Mouse (Mus musculus) neural tube, embryonic 13.5 days (tissue): ENCODE results near the gene Anapc13. TPM values are rescaled to one million over a fixed set of nuclear protein-coding genes. Genes with fewer than 3 reads are reported as not detected.

ENCODE experiments used
- ATAC-seq: fragments of 200-750 bp; cut with Nextera tagmentation; 2 replicates; pipeline ENCODE4 v1.8.0; 2017; ENCODE audit warnings: low read depth, mild to moderate bottlenecking, moderate TSS enrichment, moderate library complexity
- H3K27ac ChIP-seq: fragments of 300-500 bp; sonication (generic); replicated peaks from 2 replicates; pipeline ENCODE4 v1.5.1; 2015; ENCODE audit warnings: moderate library complexity, mild to moderate bottlenecking, inconsistent platforms
- H3K27me3 ChIP-seq: fragments of 300-500 bp; sonication (generic); 2 replicates; pipeline ENCODE4 v1.6.1; 2015; ENCODE audit warnings: mild to moderate bottlenecking, inconsistent platforms
- H3K36me3 ChIP-seq: fragments of 300-500 bp; sonication (generic); 2 replicates; pipeline ENCODE4 v1.6.1; 2015; ENCODE audit warnings: mild to moderate bottlenecking, inconsistent platforms
- H3K4me1 ChIP-seq: fragments of 300-500 bp; sonication (generic); replicated peaks from 2 replicates; pipeline ENCODE4 v1.6.1; 2015; ENCODE audit warnings: inconsistent platforms
- H3K4me2 ChIP-seq: fragments of 300-500 bp; sonication (generic); 2 replicates; pipeline ENCODE4 v1.6.1; 2015; ENCODE audit warnings: inconsistent platforms, mild to moderate bottlenecking, moderate library complexity
- H3K4me3 ChIP-seq: fragments of 300-500 bp; sonication (generic); 2 replicates; pipeline ENCODE4 v1.5.1; 2015; ENCODE audit warnings: mild to moderate bottlenecking, inconsistent platforms
- H3K9ac ChIP-seq: fragments of 300-500 bp; sonication (generic); 2 replicates; pipeline ENCODE4 v1.6.1; 2015; ENCODE audit warnings: moderate library complexity, mild to moderate bottlenecking, inconsistent platforms
- H3K9me3 ChIP-seq: fragments of 300-500 bp; sonication (generic); 2 replicates; pipeline ENCODE4 v1.6.1; 2016; ENCODE audit warnings: inconsistent platforms
- WGBS: fragments of 180-500 bp; shearing (Covaris S2); methylation state at CpG from one replicate; pipeline ENCODE4 v1.1.7; 2015; 5-methylcytosine and 5-hydroxymethylcytosine counted together
- polyA plus RNA-seq: library from polyadenylated mRNA; unstranded; fragments of >200 nt; fragmentation: Nextera tagmentation; extraction: Ambion mirVana; gene quantifications from 2 replicates; pipeline ENCODE4 v1.2.1, GENCODE M21; 2015

The Anapc13 gene
- polyA plus RNA-seq, 1 experiment from 2014 or later: 174 TPM

DNA sequence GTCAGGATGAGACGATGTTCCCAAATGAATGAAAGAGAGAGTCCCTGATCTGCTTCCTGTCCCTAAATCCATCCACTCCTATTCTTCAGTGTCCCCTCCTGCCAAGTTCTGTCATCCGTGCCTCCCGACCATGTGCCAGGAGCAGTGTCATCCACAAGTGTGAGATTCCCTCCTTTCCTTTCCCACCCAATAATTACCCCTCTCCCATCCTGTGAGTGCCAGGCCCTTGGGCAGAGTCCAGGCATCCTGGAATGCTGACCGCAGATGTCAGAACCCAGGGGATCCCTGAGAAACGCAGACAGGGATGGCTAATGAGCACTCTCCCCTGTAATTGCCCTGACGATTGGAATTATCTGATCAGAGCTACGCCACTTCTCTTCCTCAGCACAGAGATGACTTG, 24.5 kb downstream of the Anapc13 start:
- peak overlapping the region; percentile 38 for H3K4me2 ChIP-seq
- H3K4me1 ChIP-seq: peaks cover 27% of the 10 kb centered on the region
- 18% methylated on average over 7 of the region's 7 CpGs for WGBS
- no peaks in the 10 kb centered on the region for H3K36me3 ChIP-seq
- H3K27me3 ChIP-seq: no peaks in the 10 kb centered on the region
- no peaks in the 10 kb centered on the region for H3K9me3 ChIP-seq
- peak; percentile 58 for ATAC-seq
- H3K9ac ChIP-seq: peak overlapping the region; percentile 43
- no peak overlapping the region for H3K4me3 ChIP-seq
- peak overlapping the region; percentile 64 for H3K27ac ChIP-seq

DNA sequence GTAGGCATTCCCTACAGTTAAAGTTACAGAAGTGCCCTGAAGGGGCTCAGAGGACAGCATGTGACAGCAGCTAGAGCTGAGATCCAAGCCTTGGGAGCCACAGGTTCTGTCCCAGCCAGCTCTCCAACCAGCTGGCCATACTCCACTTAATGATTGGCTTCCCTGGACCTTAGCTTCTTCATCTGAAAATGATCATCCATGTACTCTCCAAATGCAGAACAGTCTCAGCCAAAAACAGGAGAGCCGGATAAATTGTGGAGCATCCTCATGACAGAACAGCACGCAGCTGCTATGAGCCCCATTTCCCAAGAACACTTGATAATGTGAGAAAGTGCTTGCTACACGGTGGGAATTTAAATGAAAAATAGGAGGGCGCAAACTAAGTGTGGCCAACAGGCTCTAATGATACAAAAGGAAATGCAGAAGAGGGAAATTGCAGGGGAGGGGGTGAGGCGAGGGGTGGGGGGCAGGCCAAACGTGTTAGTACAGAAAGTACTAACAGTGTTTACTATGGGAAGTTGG, 25.2 kb downstream of the Anapc13 start:
- H3K4me3 ChIP-seq: no peak overlapping the region
- no peaks in the 10 kb centered on the region for H3K9me3 ChIP-seq
- H3K27me3 ChIP-seq: no peaks in the 10 kb centered on the region
- no peak overlapping the region for H3K9ac ChIP-seq
- H3K4me1 ChIP-seq: peaks cover 27% of the 10 kb centered on the region
- WGBS: 52% methylated on average over 6 of the region's 6 CpGs
- ATAC-seq: no peak
- H3K36me3 ChIP-seq: no peaks in the 10 kb centered on the region
- peak overlapping the region; percentile 64; the same call in 1 of the 2 replicates for H3K27ac ChIP-seq
- no peak overlapping the region for H3K4me2 ChIP-seq

DNA sequence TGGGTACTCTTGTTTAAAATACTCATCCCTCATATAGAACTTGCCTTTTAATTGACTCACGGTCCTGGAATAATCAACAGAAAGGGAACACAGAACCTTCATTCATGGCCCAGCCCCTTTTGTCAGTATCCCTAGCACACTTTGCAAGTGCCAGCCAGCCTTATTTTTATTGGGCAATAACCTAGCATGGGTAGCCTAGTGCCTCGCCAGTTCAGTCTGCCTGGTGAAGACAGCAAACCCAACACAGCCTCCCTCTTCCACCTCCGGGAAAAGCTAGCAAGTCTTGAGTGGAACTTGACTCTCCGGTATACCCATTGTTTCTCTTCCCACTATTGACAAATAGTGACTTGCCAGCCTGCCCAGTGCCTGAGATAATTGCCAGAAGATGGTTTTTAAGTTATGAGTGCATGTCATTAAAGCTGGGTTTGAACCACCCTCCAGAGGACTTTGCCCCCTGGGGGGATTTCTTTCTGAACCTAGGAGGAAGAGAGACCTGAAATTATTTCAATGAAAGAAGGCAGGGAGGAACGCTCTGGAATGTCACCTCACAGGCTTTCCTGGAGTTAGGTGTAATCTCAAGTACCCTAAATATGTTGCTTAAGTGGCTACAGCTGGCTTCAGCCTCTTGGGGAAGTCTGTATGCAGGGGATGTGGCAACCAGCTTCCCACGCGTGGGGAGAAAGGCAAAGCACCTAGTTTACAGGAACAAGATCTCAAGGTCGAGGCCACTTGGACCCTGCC, 30.4 kb downstream of the Anapc13 start:
- Histone ChIP-seq H3K4me2 (no peak overlapping the region), H3K9ac (no peak overlapping the region), H3K36me3 (no peaks in the 10 kb centered on the region), H3K27me3 (no peaks in the 10 kb centered on the region), H3K27ac (no peak overlapping the region), H3K4me1 (peaks cover 3% of the 10 kb centered on the region), H3K4me3 (no peak overlapping the region), H3K9me3 (no peaks in the 10 kb centered on the region)
- WGBS: 74% methylated on average over 8 of the region's 8 CpGs
- no peak for ATAC-seq

DNA sequence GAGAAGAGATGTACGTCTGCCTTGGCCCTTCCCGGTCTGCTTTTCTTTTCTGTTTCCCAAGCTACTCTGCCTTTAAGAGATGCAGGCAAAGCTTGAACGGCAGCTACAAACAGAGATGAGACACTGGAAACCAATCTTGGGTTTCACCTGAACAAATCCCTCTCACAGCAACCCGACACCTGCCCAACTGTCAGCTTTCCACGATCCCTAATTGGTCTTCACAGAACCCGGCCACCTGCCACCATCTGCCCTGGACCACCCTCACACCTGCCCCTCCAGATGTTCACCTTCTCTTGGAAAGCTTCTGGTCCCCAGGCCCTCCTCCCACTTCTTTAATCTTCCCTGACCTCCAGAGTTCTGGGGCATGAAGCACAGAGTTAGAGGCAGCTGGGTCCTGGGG, 42.0 kb downstream of the Anapc13 start:
- WGBS: 39% methylated on average over 6 of the region's 6 CpGs
- Histone ChIP-seq H3K4me1 (peaks cover 21% of the 10 kb centered on the region), H3K9ac (no peak overlapping the region), H3K4me3 (no peak overlapping the region), H3K27me3 (no peaks in the 10 kb centered on the region), H3K36me3 (no peaks in the 10 kb centered on the region), H3K27ac (0 out of 2 replicates have a peak overlapping the region, but pooled peaks have one; percentile 42), H3K4me2 (no peak overlapping the region), H3K9me3 (no peaks in the 10 kb centered on the region)
- ATAC-seq: no peak

DNA sequence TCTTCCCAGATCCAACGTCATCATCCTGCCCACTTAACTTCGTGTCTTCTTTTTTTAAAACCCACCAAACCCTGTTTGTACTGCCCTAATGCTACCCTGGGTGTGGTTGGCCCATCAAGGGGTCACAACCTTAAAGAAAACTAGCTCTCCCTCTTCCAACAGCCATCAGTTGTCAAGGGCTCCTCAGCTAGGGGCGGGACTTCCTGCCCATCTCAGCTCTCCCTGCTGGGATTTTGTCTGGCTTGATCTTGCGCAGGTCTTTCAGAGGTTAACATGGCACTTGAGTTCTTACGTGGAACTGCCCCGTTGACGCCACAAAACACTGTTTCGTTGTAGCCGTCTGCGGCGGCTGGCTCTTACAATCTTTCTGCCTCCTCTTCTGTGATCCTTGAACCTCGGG, 42.8 kb downstream of the Anapc13 start:
- no peak overlapping the region for H3K9ac ChIP-seq
- 87% methylated on average over 12 of the region's 12 CpGs for WGBS
- no peaks in the 10 kb centered on the region for H3K36me3 ChIP-seq
- no peak for ATAC-seq
- no peaks in the 10 kb centered on the region for H3K27me3 ChIP-seq
- no peaks in the 10 kb centered on the region for H3K9me3 ChIP-seq
- H3K4me2 ChIP-seq: no peak overlapping the region
- H3K27ac ChIP-seq: no peak overlapping the region
- peaks cover 21% of the 10 kb centered on the region for H3K4me1 ChIP-seq
- no peak overlapping the region for H3K4me3 ChIP-seq

DNA sequence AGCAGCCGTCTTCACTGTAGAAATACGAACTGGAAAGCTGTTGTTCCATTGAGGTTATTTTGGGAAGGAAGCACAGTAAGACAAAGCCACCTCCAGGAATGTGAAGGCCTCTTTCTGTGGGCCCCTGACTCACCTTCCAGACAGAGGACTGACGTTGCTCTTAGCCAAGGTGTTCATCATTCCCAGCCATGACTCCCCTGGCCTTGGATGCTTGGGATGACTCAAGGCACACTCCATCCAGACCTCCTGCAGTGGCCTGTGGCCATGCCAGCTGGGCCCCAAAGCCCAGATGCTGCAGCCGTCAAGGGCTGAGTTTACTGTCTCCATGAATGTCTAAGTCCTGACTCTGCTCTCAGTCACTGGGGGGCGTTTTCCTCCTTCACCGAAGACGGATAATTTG, 47.3 kb downstream of the Anapc13 start:
- no peak for ATAC-seq
- H3K27ac ChIP-seq: no peak overlapping the region
- H3K4me2 ChIP-seq: no peak overlapping the region
- no peaks in the 10 kb centered on the region for H3K9me3 ChIP-seq
- 71% methylated on average over 7 of the region's 7 CpGs for WGBS
- no peak overlapping the region for H3K4me3 ChIP-seq
- no peaks in the 10 kb centered on the region for H3K27me3 ChIP-seq
- H3K9ac ChIP-seq: no peak overlapping the region
- H3K4me1 ChIP-seq: peaks cover 8% of the 10 kb centered on the region; the same call in 1 of the 2 replicates
- H3K36me3 ChIP-seq: no peaks in the 10 kb centered on the region

DNA sequence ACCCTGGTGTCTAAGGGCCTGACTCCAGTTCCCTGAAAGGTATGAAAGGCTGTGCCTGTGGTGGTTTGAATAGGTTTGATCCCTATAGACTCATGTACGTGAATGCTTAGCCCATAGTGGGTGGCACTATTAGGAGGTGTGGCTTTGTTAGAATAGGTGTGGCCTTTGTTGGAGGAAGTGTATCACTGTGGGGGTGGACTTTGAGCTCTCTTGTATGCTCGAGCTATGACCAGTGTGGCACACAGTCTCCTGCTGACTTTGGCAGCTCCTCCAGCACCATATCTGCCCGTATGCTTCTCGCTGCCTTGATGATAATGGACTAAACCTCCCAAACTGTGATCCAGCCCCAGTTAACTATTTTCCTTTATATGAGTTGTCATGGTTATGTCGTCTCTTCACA, 49.8 kb downstream of the Anapc13 start:
- no peaks in the 10 kb centered on the region for H3K36me3 ChIP-seq
- H3K27me3 ChIP-seq: no peaks in the 10 kb centered on the region
- H3K4me3 ChIP-seq: no peak overlapping the region
- H3K9ac ChIP-seq: no peak overlapping the region
- 77% methylated on average over 5 of the region's 5 CpGs for WGBS
- no peak overlapping the region for H3K27ac ChIP-seq
- peaks cover 5% of the 10 kb centered on the region; the same call in 1 of the 2 replicates for H3K4me1 ChIP-seq
- ATAC-seq: no peak
- no peaks in the 10 kb centered on the region for H3K9me3 ChIP-seq
- no peak overlapping the region for H3K4me2 ChIP-seq

DNA sequence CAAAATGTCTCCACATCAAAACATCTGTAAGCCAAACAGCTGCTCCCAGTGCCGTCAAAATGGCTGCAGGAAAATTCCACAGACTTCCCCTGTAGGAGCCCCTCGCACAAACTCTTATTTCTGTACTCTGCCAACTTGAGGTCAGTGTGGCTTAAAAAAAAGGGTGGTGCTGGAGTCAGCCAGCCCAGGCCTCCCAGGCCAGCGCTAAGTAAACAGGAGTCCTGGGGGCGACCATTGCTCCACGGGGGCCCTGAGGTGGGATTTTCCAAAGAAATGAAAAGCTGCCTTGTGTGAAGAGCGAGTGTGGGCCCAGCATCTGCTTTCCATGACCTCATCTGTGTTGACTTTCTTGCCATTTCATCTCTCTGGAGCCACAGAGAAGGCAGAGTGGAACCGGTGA, 55.4 kb downstream of the Anapc13 start:
- no peak overlapping the region for H3K9ac ChIP-seq
- H3K4me1 ChIP-seq: peaks cover 4% of the 10 kb centered on the region; the same call in 1 of the 2 replicates
- H3K4me2 ChIP-seq: no peak overlapping the region
- no peak for ATAC-seq
- H3K27me3 ChIP-seq: no peaks in the 10 kb centered on the region
- 54% methylated on average over 7 of the region's 7 CpGs for WGBS
- no peak overlapping the region for H3K4me3 ChIP-seq
- no peaks in the 10 kb centered on the region for H3K36me3 ChIP-seq
- no peak overlapping the region for H3K27ac ChIP-seq
- H3K9me3 ChIP-seq: no peaks in the 10 kb centered on the region

Other genes with a start within 250 kb of the Anapc13 start
- gene Ky, start 120.5 kb upstream of the Anapc13 start, polyA plus RNA-seq: 0.36 and 0.51 TPM in 2 replicates
- gene Cep63, start 238 bp downstream of the Anapc13 start, polyA plus RNA-seq: 38.9 and 45.6 TPM in 2 replicates
- gene Amotl2, start 90.4 kb downstream of the Anapc13 start, polyA plus RNA-seq: 59.3 and 69.6 TPM in 2 replicates
- 11.8 and 11.9 TPM in 2 replicates for gene Ryk, start 208.6 kb downstream of the Anapc13 start, polyA plus RNA-seq